Mouse (Mus musculus): ENCODE data around the gene Capn15.

The Capn15 gene

DNA sequence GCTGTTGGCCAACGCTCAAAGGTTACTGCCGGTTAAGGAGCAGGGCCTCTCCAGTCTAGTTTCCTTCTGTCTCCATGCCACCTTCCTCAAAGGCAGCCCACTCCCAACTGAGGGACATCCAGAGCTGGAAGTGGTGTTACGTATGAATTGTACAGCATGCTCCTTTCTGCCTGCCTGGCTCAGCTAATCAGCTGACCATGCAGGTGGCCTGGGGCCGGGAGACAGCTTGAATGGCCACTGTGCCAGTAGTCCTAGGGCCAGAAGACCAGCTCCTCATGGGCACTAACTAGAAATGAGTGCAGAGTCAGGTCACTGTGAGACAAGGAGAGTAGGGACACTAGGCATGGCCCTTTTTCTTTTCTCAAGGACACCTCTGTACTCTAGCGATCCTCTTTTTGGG is 32.4 kb downstream of the Capn15 start:
- DNase-seq: no peak

DNA sequence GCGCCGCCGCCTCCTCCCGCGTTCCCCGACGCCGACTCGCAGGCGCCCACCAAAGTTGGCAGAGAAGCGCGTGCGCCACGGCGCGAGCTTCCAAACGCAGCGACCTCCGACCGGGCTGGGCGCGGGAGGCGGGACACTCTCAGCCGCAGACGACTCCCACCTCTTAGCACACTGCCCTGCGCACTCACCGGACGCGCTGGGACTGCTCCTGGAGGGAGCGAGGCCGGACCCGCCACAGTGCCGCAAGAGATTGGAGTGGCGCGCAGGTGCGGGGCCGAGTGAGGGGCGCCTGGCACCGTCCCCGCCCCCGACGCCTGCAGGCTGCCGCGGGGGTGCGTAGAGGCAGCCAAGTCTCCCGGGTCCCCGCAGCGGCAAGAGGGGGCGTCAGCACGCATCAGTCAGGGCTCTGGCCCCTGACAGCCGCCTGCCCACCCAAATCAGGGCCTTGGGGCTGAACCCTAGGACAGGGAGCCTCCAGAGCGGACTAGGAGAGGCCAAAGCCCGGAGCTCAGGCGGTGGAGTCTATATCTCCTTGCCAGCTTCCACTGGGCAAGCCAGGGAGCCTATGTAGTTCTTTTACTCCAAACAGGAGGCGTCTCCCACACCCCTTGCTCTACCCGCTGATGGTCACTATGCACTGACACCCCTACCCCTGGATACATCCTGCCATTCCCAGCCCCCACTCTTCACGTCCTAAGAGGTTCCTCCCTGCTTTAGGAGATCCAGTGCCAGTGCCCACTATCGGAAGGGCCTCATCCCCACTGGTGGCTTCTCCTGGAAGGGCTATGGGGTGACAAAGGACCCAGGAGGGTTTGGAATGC is 33.6 kb downstream of the Capn15 start, which contains the start of gene A930017K11Rik:
A930017K11Rik (minus strand) TSS at position 763 of the 821 bp plus-strand sequence.
- DNase-seq: no peak

DNA sequence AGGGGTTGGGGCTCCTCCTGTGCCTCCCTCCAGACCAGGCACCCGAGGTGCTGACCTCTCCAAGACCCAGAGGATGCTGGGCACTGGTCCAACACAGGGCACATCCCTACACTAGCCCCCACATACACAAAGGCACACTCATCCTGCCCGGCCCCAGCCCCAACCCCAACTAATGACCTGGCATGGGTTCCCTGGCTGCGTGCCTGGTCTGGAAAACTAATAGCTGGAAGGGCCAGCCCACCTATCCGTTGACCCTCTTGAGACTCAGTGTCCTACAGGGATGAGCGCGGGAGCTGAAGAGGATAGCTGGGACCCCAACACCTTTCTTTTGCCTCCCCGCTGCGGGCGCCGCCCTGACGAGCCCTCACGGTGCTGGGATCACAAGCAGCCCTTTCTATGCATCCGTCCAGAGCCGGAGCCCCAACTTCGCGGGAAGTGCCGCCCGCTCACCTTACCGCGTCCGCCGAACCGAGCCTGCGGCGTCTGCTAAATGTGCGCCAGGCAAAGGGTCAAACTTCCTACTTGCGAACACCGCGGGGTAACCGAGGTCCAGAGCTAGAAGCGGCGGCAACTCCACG is 34.3 kb downstream of the Capn15 start:
- DNase-seq: no peak

DNA sequence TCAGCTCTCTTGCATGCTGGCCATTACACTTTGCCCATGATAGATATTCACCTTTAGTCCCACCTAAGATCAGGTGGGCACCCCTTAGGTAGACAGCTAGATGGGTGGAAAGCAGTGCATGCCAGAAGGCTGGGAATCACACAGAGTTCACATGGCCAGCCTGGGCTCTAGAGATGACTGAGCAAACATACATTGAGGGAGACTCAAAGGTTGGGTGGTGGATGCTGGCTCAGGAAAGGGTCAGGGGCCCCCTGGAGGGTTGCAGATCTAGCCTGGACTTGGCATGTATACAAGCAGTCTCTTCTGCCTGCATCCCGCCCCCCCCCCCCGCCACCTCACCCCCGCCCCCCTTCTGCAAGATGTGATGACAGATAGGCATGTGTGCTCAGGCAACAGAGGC is 34.9 kb downstream of the Capn15 start:
- no peak for DNase-seq

DNA sequence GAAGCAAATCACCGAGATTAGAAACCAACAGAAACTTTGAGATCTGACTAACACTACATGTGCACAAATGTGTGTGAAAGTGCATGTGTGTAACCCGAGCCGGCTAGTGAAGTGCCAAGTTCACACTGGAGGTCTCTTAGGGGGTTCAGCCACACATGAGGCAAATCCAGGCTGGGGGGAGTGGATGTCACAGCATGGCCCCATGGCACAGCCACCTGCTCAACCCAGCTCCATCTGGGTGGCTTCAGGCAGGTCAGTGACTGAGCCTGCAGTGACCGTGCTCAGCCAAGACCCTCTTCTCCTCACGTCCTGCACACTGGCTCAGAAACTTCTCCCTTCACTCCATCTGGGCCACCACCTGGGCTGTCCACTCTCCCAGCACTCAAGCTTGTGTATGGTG is 35.6 kb downstream of the Capn15 start:
- no peak for DNase-seq

DNA sequence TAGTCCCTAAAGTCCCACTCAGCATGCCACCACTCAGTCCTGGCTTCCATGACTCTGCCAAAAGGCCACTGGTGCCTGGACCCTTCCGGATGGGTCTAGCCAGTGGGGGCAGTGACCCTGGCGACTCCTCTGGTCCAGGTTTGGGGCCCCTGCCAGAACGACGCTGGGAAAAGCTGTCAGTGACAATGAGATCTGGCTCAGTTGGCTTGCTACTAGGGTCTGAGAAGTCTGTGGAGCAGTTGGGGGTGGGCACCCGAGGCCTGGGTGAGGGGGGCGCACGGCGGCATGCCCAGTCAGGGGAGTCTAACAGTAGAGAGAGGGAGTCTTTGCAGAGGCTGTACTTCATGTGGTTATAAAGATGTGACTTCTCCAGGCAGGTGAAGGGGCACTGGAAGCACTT is 37.5 kb downstream of the Capn15 start:
- no peak for DNase-seq

DNA sequence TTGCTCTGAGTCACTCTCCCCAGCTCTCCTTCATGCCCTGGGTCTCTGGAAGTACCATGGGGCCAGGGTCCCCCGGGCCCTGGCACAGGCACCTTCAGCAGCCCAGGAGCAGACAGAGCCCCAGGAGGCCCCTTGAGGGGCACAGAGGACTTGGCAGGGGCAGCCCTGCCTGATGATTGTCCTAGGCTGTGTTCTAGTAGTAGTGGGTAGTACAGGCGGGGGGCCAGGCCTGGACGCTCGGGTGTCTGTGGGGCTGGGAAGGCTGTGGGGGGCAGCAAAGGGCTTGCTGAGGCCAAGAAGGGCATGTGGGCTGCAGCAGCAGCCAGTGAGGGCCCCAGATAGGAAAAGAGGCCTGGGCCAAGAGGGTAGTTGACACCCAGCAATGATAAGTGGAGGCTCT is 38.0 kb downstream of the Capn15 start:
- no peak for DNase-seq

DNA sequence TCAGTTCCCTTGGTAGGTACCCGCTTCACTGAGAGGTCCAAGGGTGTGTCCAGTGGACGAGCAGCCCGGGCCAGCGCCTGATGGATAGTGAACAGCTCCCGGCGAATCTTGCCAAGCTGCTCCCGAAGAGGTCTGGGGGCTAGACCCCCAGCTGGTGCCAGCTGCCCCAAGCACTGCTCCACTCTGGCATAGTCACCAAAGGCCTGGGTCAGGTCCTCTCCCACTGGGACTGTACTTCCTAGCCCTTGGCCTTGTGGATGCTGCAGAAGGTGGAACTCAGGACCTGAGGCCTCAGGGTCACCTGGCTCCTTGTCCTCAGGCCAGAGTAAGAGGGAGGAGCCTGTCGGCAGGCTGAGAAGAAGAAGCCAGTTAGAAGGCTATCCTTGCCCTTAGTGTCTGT is 38.7 kb downstream of the Capn15 start:
- DNase-seq: no peak

DNA sequence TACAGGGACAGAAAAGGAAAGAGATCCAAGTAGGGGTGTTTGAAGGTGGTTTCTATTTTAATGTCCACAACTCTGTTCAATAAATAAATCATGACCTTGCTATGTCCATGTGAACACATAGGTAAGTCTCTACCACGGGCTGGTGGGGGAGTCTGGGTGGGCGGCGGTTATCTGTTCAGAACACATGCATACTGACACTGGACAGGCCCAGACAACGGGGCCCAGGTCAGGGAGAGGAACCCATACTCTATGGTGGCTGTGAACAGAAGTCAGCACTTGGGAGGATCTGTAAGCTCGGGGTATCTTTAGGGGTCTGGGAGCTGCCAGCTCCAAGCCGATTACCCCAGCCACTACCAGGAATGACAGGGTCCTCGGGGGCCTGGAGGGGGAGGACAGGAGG is 39.2 kb downstream of the Capn15 start:
- DNase-seq: no peak

DNA sequence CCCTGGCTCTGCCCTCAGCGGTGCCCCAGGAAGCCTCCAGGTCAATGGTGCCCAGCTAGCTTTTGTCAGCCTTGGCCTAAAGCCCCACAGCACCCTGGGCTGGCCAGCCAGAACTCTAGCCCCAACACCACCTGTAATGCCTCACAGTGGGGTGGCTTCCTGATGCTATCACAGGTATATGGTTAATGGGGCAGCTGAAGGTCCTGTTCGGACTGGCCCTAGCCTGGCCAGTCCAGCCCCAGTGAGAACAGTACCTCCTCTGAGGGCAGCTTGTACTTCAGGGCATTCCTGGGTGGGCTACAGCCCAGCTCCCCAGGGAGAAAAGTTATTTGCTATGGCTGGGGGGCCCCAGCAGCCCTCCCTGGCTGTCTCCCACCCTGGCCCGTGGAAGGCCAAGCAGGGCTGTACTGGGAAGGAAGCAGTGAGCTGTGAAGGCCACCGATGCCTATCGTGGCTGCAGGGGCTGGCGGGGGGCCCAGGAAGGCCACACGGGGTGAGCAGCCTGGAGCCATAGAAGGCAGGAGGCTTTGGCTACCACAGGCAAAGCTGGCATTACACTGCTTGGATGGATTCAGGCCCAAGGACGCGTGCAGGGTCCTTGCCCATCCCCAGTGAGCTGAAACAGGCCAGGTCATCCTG is 40.0 kb downstream of the Capn15 start:
- no peak for DNase-seq

DNA sequence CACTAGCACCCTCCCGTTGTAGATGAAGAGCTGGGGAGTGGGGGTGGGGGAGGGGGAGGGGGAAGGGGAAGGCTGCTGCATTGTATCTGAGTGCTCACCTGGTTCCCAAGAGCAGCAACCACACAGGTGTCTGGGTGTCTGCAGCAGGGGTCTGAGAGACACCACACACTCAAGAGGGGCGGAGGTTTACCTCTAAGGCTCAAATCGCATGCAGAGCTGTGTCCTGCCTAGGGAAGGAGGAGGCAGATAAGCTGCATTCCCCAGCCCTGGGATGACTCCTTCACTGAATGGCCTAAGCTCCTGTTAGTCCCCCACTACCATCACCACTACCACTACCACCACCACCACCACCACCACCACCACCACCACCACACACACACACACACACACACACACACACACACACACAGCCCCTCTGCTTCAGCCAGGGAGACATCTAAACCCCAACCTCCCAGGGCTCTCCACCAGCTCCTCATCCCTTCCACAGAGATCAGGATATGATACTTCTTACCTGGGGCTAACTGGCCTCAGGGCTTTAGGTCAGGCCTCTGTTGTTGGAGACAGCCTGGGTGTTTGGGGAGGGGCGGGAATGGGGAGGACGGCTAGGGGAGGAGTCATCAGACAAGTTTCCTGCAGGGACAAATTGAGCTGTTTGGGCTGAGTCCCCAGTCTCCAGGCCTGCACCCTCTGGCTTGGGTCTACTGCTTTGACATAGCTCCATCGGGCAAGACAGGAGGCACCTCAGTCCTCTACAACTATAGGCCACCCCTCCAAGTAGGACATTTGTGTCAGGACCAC is 41.0 kb downstream of the Capn15 start, which contains the start of the genes Pigq and Nhlrc4:
Pigq (minus strand) TSS at position 571 of the 798 bp plus-strand sequence.
Nhlrc4 (minus strand) TSS at position 596 of the 798 bp plus-strand sequence.
- no peak for DNase-seq

DNA sequence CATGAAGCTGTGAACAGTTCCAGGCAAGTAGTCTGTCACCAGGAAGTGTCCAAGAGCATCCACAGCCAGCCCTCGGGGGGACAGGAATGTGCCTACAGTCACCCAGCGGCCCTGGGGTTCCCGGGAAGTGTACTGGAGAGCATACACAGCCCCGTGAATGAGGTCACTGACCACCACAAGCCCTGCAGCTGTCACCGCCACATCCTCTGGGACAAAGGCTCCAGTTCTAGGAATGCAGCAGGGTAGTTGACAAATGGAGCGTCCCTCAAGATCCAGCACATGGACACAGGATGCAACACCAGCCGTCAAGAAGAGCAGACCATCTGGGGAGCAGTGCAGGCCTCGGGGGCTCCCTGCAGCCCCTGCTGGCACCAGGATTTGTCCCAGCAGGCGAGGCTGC is 41.8 kb downstream of the Capn15 start:
- DNase-seq: no peak

DNA sequence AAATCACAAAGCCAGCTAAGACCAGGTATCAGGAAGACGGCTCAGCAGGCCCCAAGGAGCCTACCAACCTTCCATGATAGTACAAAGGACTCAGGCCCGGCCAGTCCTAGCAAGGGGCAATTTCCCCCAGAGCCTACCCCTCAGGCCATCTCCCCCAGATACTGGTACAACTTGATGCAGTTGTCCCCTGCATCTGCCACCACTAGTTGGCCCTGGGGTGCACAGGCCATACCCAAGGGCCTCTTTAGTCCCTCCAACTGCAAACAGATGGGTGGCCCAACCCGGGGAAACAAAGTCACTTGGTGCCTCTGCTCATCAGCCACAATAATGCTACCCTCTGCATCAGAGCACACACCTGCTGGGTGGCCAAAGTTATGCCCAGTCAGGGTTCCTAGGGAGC is 42.4 kb downstream of the Capn15 start:
- DNase-seq: no peak

DNA sequence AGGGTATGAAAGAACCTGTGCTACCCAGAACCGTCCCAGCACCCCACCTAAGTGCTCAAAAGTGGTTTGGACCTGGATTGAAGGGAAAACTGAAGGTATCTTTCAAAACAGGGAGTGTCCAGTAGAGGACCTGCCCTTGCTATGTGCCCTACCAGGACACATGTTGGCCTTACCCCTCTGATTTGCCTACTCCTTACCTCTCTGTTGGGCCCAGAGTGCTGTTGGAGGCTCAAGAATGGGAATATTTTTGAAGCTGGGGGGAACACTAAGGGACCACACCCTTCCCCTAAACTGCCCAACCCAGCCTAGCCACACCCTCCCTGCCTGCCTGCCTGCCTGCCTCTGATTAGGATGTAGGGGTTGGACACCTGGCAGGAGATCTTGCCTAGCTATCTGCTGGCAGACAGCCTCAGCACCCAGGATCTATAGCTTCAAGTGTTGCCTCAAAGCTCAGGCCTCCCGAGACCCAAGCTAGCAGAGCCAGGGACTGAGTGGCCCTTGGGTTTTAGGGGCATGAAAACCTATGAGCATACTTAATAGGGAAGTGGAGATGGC is 42.9 kb downstream of the Capn15 start:
- DNase-seq: no peak

DNA sequence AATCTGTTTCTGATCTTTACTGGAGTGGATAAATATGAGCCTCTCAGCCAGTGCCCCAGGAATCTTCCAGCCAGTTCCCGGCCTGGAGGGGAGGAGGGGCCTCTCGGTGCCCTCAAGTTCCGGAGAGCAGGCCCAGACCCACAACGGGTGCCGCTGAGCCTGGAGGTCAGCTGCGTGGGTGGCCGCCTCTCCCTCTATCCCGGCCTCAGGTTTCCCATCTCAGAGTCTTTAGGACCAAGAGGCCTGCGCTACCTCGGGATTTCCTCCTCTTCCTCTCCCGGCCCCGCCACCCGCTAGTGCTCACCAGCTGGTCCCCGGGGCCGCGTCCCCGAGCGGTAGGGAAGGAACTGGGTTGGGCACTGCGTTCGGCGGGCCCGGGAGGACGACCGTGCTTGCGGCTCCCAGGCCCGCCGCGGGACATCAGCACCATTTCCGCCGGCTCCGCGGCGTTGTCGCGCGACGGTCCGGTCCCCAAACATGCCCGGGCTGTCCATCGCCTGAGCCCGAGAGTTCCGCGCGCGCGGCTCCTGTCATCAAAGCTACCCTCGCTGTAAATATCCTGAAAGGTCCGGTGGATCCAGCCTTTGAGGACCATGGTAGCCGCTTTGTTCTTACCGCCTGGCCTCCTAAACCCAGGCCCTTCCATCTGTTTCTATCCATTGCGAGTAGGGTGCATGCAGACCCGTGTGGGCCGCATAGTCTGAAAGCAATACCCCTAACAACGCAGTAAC is 43.9 kb downstream of the Capn15 start:
- peak; percentile 16 to 19 for DNase-seq

DNA sequence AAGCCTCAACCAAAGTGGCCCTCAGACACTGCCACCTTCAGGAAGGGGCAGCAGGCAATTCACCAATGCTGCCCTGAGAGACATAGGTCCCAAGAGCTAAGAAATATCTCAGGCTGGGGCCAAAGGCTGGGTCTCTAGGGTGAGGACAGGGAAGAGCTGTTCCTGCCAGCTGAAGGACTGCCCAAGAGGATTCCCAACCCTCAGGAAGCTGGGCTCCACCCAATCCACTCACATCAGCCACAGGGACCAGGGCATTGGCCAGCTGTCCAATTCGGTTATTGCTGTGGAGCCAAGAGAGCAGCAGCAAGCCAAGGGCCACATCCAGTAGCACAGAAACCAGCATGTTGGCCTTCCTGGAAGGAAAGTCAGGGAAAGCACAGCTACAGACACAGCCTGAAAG is 51.1 kb downstream of the Capn15 start:
- DNase-seq: no peak

DNA sequence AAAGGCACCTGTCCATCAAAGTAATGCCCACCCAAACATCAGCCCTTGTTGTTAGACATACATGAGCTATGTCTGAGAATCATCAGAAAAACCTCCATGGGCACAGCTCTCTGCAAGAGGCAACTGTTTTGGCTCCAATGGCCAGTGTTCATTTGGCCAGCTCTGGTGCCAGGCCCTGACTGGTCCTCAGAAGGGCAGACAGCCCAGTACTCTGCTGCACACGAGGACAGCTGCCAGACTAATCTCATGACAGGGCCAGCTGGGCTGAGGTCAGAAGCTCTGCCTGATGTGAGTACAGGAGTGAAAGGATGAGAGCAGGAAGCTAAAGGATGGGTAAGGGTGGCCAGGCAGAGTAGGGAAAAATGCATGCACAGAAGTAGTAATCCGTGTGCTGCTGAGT is 60.2 kb downstream of the Capn15 start:
- no peak for DNase-seq

DNA sequence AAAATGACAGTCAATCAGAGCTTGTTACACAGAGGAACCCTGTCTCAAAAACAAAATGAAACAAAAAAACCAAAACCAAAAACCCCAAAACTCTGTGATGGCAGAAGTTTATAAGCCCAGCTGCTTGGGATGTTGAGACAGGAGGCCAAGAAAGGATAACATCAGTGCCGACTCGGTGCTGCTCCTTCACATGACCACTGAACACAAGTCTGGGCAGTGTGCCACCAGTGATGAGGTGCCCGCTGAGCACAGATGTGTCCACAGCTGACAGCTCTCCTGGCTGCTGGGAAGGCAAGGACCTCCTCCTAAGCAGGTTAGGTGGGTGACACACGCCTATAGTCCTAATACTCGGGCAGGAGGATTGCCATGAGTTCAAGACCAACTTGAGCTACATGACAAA is 63.5 kb downstream of the Capn15 start:
- no peak for DNase-seq

DNA sequence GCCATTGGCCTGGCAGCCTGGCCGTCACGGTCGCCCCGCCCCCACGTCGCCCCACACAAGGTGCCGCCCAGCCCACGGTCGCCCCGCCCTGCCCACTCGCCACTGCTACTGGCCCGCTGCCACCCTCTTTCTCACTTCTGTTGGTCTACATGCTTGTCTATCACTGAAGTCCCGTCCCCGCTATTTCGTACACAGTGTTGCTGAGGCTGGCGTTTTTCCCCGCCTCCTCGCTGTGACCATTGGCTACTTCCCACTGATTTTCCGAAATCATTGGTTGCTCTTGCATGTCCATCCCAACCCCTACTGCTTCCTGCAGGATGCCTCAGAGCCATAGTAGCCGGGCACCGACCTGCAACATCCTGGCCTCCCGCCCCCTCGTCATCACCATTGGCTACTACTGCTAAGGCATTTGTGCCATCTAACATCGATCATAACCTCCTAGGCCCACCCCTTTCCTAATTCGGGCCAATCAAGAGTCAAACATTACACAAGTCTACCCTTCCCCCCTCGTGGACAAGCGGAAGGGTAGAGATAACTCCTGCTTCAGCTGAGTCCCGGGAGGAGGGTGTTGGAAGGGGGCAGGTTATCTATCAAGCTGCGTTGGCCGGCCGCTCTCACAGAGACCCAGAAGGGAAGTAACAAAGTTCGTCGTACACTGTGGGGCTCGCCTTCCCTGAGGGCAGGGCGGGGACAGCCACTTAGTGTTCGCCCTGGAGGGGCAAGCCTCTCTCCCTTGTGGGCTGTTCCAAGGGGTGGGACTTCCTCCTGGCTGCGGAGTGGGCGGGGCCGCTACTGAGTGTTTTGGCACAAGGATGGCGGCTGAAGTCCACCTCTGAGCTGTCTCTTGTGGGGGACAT is 65.6 kb downstream of the Capn15 start:
- DNase-seq: peak; percentile 99 to 100

DNA sequence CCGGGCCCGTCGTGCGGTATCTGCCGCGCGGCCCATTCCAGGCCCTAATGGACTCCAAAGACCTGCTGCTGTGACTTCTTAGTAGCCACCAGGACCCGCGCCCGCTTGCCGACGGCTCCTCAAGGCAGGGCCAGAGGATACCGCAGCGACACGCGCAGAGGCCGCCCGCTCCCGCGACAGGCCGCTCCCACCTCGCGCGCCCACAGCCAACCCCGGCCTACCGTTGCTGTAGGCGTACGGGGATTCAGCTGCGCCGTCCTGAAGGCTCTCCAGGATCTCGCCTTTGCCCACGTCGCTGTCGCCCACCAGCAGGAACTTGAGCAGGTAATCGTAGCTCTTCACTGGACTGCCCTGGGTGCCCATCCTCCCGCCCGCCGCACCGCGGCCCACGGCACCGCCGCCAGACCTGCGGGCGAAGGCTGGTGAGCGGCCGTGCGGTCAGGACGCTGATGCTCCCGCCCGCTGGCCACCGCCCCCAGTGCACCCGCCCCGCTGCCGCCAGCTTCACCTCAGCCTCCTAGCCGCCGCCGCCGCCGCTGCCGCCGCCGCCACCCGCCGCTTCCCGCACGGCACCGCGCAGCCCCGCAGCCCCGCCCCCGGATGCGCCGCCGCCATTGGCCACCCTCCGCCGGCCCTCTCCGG is 66.3 kb downstream of the Capn15 start, which contains the start of gene Rab40c:
Rab40c (minus strand) TSS at position 584 of the 642 bp plus-strand sequence.
- DNase-seq: no peak
